Mouse (Mus musculus) cerebellum, postnatal 10 days (tissue): ENCODE measurements around the gene Cbx6.
A peak's percentile ranks its signal among the peaks of the same experiment; 100 is the strongest.

ENCODE experiments used
- DNase-seq, 2 experiments: peaks; one replicate each; pipeline ENCODE4 v3.0.0; 2021; ENCODE audit warnings: mixed read lengths in 2 of 2

Cbx6 gene

DNA sequence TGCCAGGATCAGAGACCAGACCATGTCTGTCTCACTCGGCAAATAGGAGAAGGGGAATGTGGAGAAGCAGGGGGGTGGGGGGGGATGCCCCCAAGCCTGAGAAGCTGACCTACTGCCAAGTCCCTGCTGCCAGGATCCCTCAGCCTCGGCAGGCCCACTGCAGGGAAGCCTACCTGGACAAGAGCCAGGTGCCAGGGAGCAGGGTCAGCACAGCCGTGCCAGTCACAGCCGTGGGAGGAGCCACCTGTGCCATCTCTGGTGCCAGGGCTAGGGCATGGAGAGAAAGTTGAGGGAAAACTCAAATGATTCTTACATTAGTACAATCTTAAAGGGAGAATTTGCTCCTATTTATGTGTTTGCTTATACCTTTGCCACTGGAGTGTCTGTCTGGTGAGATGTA lies 32.2 kb downstream of the Cbx6 start:
- peak; percentile 73 to 88 for DNase-seq

GRCm38 (mm10) chr15:79801646-79802045 lies 32.8 kb downstream of the Cbx6 start:
- peak; percentile 8 to 9 for DNase-seq

DNA sequence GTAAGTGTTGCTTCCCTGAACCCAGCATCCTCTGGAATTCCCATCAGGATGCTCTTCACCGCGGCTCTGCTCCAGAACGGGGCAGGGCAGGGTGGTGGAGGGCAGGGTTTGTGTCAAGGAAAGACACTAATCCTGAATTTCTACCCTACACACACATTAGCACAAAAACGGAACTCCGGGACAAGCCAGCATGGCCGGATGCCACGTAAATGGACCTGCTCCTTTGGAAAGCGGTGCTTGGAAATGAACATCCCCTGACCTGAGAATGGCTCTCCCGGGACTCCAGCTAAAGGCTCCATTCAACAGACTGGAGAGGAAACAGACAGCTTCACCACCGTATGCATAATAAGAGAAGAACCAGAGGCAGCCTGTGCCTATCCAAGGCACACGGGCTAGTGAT lies 33.8 kb downstream of the Cbx6 start:
- DNase-seq = peak; percentile 37 to 40

DNA sequence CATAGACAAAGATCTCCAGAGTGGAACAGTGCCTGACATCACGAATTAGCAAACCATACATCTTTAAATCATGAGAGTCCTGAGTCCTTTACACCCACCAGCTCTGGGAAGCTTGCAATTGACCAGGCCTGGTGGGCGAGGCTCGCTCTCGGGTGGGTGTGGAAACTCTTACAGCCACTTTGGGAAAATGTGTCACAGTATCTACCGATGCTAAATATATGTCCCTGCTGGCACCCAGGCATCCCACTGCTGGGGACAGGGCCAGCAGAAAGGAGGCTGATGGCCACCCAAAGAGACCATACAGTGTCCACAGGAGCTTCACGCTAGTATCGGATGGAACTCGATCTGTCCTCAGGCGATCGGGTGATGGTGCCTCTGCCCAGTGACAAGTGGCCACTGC lies 35.9 kb downstream of the Cbx6 start:
- DNase-seq = peak in 1 of 2 experiments; percentile 11

DNA sequence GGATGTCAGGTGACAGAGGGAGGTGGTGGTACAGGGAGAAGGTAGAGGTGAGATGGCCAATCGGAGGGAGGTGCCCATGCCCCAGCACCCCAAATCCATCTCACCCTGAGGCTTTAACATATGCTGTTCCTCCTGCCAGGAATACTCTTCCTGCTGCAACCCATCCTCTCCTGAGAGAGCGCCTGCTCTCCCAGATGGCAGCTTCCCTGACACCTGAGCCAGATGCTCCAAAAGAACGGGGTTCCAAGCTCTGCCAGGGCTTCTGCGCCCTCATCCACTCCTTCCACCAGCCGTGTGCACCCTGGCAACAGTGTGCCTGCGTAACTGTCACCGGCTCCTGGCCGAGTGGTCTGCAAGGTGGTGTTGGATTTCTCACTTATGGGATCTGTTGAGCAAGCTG lies 36.8 kb downstream of the Cbx6 start:
- DNase-seq = no peak

GRCm38 (mm10) chr15:79797096-79797495 lies 37.4 kb downstream of the Cbx6 start:
- no peak for DNase-seq

DNA sequence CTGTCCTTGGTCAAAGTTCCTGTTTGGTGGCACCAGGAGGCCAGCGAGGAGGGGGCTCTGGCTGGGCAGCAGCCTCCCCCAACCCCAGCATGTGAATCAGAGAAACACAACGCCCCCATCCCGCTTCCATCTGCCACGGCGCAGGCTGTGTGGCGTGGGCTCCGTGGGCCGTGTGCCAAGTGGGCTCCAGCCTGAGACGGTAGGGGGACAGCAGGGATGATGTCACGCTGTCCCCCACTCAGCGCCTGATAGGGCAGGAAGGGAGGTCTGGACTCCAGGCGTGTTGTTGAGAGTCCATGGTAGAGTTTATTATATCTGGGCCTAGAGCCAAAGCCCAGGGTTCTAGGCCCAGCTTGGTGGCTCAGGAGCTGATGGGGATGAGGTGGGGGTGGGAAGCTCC lies 38.2 kb downstream of the Cbx6 start:
- peak; percentile 72 to 80 for DNase-seq

- peak in 1 of 2 experiments; percentile 17 for DNase-seq
Measured at GRCm38 (mm10) chr15:79794173-79794572, 40.3 kb downstream of the Cbx6 start.

GRCm38 (mm10) chr15:79793076-79793475 lies 41.4 kb downstream of the Cbx6 start:
- no peak for DNase-seq

DNA sequence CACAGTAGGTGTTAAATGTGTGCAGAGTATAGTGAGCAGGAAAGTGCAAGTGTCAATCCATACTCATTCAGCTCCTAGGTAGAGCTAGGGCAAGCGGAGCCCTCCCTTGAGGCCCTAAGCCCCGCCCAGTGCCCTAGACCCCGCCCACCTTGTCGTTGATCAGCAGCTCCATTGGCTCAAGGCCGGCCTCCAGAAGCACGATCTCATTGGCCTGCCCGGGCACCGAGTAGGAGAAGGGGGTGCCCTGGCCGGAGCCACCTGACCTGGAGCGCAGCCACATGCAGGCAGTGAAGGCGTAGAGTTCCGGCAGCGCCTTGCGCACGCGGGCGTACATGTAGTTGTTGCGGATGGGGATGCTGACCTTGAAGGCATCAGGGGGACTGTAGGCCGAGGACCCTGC lies 42.0 kb downstream of the Cbx6 start:
- peak; percentile 66 to 72 for DNase-seq

DNA sequence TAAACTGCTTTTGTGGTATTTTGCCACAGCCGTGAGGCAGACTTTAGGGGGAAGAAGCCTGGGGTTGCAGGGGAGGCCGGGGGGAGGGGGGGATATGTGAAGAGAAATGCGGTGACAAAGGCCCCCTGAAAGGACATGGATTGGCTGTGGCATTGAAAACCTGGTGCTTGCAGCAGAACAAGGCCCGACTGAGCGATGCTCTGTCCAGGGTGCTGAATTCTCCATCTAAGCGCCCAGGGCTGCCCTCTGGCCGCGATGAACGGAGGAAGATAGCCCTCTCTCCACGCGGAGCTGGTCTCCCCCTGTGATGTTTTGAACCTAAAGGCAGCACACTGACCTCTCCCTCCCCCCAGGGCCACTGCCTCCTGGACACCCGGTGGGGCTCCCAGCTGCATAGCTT lies 43.0 kb downstream of the Cbx6 start:
- DNase-seq = peak; percentile 25 to 26

- peak; percentile 53 to 63 for DNase-seq
Measured at GRCm38 (mm10) chr15:79790905-79791304, 43.6 kb downstream of the Cbx6 start.

GRCm38 (mm10) chr15:79790111-79790510 lies 44.4 kb downstream of the Cbx6 start:
- peak; percentile 47 to 48 for DNase-seq

- no peak for DNase-seq
Measured at GRCm38 (mm10) chr15:79787815-79788214, 46.7 kb downstream of the Cbx6 start.

DNA sequence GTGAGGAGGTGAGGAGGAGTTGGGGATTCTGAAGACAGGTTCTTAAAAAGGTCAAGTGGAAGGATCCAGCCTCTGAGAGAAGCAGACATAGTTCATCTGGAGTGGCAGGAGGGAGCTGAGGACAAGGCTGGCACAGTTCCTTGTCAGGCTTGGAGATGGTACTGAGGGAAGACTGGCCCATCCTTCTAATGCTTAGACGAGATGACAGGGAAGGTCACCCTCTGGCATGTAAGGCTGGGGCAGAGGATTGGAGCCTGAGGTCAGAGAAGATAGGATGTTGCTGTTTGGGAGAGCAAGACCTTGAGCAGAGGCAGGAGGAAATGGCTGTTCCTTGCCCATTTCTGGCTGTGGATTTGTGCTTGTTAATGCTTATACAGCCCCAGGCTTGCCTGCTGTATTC lies 49.4 kb downstream of the Cbx6 start:
- DNase-seq = peak; percentile 35 to 46

GRCm38 (mm10) chr15:79777749-79778148 lies 56.7 kb downstream of the Cbx6 start, which contains the start of gene Dnal4:
TSS of gene Dnal4 (minus strand) at chr15:79777849.
- no peak for DNase-seq

DNA sequence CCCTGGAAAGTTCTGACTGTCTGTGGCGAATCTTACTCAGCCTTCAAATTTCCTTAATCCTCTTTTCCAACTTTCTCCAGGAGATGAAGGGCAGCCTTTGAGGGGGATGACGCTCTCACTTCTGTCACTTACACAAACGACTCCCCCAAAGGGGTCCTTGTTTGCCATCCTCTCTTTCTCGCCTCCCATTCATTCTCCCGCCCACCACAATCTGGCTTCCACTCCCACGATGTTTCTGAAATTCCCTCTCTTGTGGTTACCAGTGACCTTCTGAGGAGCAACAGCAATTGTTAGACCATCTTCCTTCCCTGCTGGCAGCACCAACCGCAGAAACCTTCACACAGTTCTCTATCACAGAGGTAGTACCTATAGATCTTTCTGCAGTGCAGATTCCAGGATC lies 58.8 kb downstream of the Cbx6 start:
- DNase-seq = no peak

- DNase-seq = peak; percentile 98 to 99
Measured at GRCm38 (mm10) chr15:79774117-79775027, 60.1 kb downstream of the Cbx6 start.
